Mouse (Mus musculus) brain, embryonic 18.5 days (tissue): Measurements from ENCODE around the gene Shd.

Source experiments
- DNase-seq: peaks from one replicate; pipeline ENCODE4 v3.0.0-alpha.2; 2012; ENCODE audit warnings: low read depth, low spot score

The Shd gene

DNA sequence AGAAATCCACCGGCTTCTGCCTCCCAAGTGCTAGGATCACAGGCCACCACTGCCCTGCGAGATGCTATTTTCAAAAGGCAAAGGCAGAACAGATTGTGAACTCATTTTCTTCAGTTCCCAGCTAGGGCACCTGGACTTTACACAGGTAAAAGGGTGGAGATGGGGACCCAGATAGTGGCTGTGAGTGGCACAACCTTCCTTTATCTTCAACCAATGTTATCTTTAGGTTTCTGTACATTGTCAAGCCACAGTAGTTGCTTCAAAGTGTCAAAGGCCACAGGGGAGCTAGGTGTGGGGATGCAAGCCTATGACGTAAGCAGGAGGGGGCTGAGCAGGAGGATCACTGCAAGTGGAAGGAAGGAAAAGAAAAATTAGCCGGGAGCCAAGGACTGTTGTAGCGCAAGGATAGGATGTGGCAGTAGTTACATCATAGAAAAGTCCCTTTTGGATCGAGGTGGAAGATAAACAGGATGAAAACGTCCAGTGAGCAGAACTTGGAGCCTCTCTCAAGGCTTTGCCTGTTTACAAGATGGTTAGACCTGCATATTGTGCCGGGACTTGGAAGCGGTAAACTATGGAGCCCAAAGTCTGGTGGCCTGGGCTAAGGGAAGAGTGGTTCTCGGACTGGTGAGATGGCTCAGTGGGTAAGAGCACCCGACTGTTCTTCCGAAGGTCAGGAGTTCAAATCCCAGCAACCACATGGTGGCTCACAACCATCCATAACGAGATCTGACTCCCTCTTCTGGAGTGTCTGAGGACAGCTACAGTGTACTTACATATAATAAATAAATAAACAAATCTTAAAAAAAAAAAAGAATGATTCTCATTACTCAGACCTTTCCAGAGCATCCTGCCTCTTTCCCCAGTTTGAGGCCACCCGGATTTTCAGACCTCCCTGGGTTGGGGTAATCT lies 37.4 kb downstream of the Shd start:
- DNase-seq: no peak

DNA sequence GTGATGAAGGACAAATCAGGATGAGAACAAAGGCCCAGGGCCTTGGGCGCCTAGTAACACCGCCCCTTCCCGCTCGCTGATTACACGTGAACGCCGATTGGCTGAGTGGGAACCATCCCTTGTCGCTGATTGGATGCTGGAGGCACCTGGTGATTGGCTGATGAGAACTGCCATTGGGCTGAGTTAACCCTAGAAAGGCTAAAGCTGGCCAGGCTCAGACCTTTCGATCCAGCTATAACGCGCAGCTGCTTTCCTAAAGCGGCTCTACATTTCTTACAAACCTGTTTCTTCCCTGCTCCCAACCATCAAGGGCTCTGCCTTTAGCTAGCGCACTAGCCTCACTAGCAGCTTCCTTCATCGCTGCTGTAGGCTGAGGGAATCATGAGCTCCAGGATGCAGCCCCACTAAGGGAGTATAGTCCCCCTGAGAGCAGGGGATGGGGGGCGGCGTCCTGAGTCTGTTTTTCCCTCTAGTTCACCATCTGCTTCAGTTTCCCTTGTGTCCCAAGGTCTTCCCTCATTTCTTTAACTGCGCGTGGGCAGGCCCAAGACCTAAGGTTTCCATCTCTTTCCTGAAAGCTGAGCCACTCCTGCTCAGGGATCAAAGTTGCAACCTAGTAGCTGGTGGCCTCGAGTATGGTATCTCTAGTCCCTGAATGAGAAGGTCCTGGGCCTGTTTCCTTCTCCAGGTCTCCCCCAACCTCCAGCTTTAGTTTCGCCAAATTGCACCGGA lies 38.3 kb downstream of the Shd start:
- peak; percentile 98 for DNase-seq

DNA sequence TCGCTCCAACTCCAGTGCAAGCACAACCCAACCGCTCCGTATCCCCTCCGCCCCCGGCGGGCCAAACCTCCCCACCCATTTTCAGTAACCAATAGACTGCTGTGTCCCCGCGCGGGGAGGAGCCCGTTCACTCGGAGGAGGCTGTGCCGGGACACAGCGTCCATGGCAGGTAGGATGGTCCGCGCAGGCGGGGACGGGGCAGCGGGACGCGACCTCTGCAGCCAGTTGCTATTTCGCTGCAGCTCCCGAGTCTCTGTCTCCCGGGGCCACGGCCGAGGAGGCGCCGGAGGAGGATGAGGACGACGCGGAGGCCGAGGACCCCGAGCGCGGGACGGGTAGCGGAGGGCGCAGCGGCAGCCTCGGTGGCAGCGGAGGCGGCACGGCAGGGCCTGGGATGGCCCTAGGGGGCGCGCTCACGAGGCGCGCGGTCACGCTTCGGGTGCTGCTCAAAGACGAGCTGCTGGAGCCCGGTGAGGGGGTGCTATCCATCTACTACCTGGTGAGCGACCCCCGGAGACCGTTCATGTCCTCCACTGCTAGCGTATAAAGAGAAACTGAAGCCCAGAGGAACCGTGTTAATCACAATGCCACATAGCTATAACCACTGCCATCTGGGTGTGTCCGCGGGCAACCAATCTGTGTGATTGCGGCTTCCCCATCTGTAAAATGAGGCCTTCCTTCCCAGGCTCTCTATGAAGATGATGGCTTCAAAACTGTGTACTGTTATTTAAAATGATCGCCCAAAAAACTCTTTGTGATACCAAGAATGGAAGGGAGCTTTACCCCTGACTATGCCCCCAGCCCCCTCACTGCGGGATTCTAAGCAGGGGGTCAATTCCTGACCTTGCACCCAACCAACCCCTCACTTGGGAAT lies 39.1 kb downstream of the Shd start:
- DNase-seq: peak; percentile 86

DNA sequence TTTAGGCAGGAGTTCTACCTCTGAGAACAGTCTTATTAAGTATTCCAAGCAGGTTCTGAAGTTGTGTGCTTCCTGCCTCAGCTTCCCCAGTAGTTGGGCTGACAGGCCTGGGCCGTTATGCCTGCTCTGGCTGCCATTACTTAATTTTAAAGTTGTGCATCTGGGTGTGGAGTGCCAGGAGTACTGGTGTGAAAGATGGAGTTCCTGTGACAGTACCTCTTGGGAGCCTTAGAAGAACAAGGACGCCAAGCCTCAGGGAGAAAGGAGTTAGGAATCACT lies 39.6 kb downstream of the Shd start:
- DNase-seq: no peak

DNA sequence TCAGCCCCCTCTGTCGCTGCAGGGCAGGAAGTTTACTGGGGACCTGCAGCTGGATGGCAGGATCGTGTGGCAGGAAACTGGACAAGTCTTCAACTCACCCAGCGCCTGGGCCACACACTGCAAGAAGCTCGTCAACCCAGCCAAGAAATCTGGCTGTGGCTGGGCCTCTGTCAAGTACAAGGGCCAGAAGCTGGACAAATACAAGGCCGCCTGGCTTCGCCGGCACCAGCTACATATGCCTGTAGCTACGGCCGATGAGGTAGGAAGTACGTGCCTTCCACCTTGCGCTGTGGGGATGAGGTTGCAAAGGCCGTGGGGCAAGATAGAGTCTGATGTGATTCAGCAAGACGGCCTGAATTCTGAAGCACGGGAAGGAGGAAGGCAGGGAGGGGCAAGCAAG lies 40.0 kb downstream of the Shd start:
- DNase-seq: no peak

DNA sequence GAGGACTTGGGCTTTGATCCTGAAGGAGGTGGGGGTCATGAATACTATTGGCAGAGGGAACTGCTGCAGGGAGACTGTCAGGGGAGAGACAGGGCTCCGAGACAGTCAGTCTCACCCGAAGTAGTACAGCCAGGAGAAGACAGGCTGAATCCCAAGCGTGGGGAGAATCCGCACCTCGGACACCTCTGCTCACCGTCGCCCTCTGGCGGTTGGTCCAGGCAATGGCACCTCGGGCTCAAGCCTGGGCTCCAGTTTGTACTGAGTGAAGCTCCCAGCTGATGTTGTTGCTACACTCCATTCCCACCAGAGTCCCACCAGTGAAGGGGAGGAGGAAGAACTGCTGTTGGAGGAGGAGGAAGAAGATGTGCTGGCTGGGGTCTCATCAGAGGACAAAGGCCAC lies 40.4 kb downstream of the Shd start:
- DNase-seq: no peak

DNA sequence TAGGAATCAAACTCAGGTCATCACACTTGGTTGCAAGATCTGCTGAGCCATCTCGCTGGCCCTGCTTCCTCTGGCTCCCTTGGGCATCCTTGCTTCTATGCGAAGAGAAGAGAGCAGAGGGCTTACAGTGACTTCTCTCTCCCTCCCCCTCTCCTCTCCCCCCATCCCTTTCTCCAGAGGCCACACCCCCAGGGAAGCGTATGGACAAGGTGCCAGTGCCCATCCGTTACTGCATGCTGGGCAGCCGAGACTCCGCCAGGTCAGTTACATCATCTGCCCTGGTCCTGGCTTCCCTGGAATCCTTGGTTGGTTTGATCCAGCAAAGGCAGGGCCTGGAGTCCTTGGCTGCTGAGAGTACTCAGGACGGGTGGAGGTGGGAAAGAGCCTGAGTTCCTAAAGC lies 41.2 kb downstream of the Shd start:
- DNase-seq: no peak

DNA sequence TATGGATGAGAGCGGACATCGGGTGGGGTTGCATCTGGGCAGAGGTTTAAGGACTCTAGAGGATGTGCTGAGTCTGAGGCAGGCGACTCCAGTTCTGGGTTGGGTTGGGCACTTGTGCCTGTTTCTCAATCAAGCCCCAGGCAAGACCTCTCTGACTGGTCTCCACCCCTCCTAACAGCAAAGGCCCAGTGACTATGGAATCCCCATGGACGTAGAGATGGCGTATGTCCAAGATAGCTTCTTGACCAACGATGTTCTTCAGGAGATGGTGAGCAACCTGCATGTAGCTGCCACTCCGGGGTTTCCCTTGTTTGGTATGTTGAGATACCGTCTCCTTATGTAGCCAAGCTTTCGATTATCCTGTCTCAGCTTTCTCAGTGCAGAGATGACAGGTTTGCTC lies 45.0 kb downstream of the Shd start:
- DNase-seq: no peak

DNA sequence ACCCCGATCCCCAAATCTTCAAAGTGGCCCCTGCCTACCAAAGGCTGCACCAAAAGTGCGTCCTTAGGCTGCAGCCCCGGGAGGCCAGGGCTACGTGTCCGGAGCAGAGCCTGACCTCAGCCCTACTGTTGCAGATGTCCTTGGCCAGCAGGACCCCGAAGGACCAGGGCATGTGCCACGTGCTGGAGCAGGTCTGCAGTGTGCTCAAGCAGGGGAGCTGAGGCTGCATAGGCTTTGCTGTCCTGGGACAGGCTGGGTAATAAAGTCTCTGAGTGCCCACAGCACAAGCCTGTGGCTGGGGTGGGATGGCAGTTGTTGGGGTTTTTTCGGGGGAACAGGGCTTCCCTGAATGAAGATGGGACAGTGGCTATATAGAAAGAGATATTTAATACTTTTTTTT lies 46.1 kb downstream of the Shd start:
- DNase-seq: no peak

DNA sequence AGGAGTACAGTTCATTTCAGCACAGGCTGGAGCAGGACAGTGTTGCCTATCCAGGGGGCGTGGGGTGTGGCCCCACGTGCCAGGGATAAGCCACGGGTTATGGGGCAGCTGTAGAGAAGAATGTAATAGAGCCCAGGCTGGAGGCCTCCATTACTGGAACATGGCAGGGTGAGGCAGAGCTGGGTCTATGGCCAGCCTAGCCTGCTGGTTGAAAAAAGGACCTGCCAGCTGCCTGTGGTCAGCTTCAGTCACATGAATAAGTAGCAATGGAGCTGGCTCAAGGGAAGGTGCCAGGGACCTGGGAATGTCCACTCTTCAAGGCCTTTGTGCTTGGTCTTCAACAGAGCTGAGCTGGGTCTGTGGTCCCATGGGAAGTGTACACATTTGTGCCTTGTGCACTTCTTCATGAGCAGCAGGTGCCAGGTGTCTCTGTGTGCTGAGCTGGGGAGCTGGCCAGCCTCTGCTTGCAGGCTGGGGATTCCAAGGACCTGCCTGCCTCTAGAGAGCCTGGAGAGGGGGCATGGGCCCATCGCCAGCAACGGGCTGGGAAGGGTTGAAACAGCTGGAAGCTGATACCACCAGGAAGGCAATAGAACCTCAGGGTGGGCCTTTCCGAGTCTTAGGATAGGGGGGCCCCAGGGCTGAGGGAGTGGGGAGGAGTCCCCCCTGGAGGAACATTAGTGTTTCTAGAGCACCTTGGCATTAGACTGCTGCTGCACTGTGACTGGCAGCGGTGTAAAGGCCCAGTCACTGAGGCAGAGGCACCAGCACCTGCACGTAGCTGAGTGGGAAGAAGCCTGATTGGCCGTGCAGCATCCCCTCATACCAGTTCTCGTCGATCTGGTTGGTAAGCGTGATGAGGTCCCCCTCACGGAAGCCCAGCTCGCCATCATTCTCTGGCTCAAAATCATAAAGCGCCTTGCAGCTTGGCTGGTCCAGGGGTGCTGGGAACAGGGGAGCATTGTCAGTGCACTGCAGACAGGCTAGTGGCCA lies 46.8 kb downstream of the Shd start:
- no peak for DNase-seq

DNA sequence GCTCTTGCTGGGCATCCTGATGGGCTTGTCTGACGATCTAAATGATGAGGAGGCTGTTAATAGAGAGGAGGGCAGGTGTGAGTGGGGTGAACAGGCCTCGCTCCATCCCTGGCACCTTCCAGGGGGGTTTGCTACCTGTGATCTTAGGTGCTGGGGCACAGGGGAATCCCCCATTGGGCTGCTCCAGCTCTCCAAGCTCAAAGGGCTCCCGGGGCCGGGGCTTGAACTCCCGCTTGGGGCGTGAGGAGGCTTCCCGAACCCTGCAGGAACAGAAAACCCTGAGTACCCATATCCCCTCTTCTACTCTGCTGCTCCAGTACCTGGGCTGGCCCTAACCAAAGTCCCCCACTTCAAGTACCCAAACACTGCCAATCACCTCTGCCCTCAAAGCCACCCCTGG lies 47.6 kb downstream of the Shd start:
- no peak for DNase-seq

DNA sequence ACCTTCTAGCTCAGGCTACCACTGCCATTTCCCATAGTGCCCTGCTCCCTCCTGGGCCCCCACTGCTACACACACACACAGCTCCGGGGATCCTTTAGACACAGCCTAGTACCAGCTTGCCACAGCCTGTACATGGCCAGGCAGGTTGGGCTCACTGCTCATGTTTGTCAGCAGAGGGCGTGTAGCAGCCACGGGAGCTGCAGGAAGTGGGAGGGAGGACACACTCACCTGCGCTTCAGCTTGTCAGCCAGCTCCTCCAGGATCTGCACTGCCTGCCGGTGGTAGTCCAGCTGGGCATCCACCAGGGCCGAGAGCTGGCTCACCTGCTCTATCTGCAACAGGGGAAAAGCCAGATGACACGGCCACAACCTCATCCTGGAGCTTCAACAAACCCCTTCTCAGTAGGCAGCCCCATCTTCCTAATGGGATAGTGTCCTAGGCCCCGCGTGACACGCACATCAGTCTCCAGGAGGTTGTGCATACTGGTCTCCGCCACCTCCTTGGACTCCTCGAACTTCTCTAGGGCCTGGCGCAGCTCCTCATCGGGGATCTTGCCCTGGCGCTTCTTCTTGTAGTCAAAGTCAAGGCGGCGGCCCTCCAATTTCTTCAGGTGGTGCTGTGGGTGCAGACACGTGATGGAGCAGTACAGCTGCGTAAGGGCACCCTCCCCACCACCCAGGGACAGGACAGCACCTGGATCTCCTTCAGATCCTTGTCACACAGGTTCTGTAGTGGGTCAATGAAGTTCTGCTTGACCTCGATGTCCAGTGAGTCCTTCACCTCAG lies 48.3 kb downstream of the Shd start:
- DNase-seq: no peak

DNA sequence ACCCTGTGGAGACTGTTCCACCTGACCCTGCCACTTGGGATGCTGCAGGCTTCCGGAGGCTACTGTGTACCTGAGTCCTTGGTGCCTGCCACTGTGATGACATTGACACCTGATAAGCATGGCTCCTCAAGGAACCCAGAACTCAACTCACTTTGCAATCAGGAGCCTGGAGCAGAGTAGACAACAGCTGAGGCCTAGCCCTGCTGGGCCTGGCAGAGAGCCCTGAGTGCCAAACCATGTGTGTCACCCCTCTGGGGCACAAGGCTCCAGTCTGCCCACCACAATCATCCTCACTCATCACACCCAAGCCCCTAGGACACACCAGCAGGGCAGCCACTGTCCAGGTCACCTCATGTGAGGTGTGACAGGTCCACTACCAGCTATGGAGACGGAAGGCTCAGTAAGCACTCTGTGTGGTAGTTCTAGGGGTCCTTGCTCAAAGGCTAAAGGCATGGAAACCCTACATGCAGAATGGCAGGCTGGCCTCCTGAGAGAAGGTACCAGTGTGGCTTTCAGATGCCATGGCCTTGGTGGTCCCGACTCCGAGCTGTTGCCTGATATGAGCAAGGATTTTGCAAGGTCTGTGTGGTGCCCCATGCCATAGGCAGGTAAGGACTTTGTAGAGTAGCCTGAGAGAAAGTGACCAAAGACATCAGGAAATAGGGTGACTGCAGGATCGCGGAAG lies 50.3 kb downstream of the Shd start:
- DNase-seq: no peak

DNA sequence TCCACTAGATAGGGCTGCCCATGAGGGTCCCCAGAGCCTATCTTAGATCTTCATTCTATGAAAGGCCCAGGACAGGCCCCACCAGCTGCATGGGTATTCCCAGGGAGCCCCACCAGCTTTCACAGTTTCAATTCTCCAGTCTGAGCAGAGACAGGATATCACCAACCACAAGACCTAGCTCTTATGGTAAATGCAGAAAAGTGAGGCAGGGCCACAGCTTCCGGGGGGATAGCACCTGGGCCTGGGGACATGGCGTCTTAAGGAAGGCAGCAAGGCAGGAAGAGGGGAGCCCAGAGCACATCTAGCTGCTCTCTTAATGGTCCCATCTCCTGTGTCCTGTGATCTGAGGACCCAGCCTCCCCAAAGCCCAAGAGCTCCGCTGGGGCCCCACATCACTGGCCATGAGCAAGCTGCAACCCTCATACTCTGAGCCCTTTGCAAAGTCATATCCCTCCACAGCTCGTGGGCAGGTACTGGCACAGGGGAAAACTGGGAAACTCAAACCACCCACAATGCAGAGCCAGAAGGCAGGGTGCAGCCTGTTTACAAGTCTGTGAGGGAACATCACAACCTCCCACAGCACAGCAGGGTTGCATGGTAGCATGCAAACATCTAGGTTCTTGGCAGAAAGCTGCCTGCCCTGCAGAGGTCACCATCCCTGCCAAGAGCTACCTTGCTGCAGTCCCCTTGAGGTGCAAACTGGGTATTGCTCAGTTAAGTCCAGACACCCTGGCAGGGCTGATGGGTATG lies 51.1 kb downstream of the Shd start:
- DNase-seq: no peak

DNA sequence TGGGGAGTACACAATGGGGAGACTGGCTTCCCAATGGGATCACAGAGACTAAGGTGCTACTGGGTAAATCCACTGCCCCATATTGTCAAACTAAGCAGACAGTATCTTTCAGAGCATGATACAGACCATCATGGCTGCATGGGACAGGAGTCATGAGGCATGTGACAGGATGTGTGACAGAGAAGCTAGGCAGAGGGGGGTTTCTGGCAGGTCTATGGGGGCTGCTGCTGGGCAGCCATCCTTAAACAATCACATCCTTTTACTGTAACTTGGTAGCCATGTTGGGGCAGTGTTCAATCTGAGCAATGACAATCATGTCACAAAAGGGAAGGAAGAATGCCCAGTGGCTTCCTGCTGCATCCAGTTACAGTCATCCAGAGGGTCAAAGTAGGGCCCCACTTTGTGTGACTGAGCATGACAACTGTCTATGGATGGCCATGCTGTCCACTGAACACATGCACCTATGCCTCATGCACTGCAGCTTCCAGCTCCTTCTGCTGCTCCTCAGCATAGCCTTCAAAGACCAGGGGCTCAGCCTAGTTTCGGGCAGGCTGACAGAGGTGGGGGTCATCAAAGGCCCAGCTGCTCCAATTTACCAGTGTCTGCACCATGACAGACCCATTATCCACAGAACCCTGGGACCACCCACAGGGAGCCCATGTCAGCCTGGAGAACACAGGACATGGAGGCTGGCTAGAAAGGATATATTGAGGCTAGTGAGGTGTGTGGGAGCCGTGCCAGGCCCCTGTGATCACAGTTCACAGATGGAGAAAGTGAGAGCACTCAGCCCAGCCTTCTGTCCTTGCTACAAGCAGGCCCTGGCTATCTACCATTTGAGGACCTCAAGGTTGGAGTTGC lies 52.1 kb downstream of the Shd start:
- no peak for DNase-seq

DNA sequence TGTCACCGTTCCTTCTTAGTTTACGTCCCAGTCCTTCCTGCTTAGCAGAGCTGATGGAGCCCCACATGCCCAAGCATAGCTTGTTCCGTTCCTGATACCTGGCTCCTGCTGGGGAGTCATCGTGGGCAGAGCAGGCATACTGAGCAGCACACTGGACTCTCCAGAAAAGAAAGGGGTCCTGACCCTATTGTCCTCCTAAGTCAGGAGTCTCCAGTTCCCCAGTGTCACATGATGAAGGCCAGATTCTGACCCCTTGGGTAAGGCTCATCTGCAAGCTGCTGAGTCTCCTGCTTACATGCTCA lies 52.7 kb downstream of the Shd start:
- DNase-seq: no peak

DNA sequence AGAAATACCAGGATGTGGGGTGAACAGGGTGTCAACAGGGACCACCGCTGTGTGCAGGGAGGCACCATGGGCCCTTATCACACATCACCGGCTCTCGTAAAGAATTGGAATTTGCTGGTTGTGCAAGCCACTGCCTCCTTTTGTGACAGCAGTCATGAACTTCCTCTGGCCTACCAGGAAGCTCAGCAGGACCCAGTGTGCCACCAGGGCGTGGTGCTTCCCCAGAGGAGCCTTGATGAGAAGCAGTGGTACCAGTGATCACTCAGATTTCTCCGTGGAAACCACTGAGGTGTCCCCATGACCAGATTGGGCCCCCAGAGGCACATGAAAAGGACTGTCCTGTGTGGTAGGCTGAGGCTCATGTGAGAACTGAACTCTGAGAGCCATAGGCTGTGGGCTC lies 53.1 kb downstream of the Shd start:
- DNase-seq: no peak

DNA sequence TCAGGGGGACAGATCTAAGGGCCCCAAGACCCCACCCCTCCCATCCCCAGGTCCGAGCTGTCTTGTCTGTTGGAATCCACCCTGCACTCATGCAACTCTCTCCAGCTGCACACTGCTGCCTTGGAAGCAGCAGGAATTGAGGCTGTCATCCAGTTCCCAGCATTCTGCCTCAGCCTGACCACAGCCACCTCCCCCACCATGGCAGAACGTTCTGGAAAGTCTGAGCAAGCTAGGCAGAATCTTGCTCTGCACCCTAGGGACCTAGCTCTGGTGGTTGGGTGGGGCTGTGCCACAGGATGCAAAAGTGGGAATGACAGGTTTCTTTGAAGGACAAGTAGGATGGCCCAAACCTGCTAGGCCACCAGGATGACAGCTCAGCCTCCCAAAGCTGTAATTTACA lies 54.2 kb downstream of the Shd start:
- no peak for DNase-seq
